Mouse (Mus musculus) layer of hippocampus, postnatal 14 days (tissue): ENCODE measurements around the gene Aldh18a1. TPM values are rescaled to one million over a fixed set of nuclear protein-coding genes. Genes with fewer than 3 reads are reported as not detected.
"Not testable (repeated sequence)": the region's sequence is repeated elsewhere in the genome, so short reads cannot be mapped to it uniquely, and the experiment has no call there.

Experiments used
- DNase-seq, 2 experiments: peaks; one replicate each; pipeline ENCODE4 v3.0.0; 2021 to 2022; ENCODE audit warnings: low spot score in 2 of 2, mixed read lengths in 1 of 2
- long read RNA-seq, 2 experiments: library from polyadenylated mRNA; stranded (forward); transcript quantifications; one replicate each; pipeline ENCODE4 v2.0.0; 2021
- total RNA-seq, 2 experiments: library from RNA; stranded (reverse); gene quantifications; 2 replicates each; pipeline ENCODE4 v1.2.3; 2021

Gene Aldh18a1
- 10 to 100 TPM; 22.6 to 29.3 TPM for total RNA-seq
- long read RNA-seq, experiment 1, transcript Aldh18a1-201 (19 exons, 3,527 nt): major isoform, 15 of 21 reads
- long read RNA-seq, experiment 1, transcript Aldh18a1-207 (19 exons, 3,427 nt): minor isoform, 6 of 21 reads
- long read RNA-seq, experiment 1, partial matches to known transcripts: 0 of 21 reads
- long read RNA-seq, experiment 1, other reads (novel, unspliced or antisense): 0 of 21 reads
- long read RNA-seq, experiment 2, transcript Aldh18a1-201 (19 exons, 3,527 nt): major isoform, 20 of 29 reads
- long read RNA-seq, experiment 2, partial matches to known transcripts: 3 of 29 reads
- long read RNA-seq, experiment 2, other reads (novel, unspliced or antisense): 4 of 29 reads

DNA sequence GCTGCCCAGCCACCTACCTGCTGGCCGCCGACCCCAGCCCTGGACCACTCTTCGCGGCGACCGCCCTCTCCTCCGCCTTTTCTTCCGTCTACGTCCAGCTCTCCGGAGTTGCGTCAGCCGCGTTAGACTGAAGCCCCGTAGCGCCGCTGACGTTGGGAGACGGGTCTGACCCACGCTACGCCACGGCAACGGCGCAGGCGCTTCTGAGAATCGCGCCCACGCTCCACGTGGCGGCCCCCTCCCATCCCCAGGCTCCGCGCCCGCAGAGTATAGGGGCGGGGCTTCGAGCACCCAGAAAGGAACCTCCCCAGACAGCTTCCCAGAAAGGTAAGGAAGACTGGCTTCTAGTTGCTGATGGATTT, at the start of gene Aldh18a1:
TSS of gene Aldh18a1 (minus strand) at position 171 of the 362 bp plus-strand sequence.
- peak; percentile 93 to 95 for DNase-seq

DNA sequence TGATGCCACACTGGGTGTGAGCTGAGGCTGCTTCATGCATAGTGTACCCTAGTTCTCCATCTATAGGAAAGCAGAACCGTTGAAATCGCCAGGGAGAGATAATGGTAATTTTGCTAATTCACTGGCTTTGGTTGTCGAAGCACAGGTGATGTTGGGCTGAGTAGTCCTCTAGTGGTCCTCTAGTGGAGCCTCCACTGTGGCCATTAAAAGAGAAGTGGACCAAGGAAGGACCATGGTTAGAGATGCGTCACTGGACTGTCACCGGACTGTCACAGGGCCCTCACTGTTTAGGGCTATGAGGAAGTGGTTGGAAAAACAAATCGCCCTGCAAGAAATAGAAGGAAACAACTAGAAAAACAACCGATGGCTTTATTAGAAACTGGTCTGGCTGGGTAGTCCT, 49.3 kb upstream of the Aldh18a1 start:
- no peak for DNase-seq

DNA sequence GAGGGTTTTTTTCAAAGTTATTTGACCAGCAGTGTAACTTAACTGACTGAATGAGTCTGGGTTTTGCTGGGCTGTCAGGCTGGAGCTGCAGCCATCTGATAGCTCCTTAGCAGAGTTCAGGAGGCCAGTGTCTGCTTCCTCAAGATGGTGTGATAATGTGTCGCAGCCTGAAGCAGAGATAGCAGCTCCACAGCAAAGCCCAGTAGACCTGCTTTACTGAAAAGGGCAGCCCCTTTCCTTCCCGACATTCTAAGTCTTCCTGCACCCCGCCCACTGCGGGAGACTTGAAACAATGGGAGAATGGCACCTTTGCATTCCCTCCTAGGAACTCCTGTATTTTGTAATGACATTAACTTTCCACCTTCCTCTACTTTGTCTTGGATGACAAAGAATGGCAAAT, 48.8 kb upstream of the Aldh18a1 start:
- DNase-seq: no peak

DNA sequence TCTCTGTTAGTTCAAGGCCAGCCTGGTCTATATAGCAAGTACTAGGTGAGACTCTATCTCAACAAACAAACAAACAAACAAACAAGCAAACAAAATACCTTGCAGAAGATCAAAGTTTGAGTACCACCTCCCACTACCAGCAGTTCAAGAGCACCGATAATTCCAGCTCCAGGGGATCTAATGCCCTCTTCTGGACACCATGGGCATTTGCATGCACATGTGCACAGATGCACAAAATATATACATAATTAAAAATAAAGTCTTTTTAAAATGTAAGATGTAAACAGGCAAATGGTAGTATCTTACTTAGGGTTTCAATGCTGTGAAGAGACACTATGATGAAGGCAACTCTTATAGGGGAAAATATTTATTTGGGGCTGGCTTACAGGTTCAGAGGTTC, 44.9 kb upstream of the Aldh18a1 start:
- no peak for DNase-seq

DNA sequence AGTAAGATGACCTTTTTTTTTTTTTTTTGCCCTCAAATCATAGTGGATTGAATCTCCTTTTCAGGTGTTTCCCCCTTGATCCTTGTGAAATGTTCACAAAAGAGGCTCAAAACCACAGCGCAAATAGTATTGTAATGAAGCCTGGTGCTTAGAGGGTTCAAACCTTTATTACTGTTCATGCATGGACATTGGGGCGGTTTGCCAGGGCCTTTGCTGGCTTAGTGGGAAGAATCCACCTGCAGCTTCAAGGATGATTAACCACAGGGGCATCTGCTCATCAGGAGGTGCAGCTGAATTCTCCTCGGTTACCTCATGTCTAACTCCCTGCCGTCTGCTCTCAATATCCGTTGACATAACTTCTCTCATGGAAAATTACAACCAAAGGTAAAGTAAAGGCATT, 44.4 kb upstream of the Aldh18a1 start:
- DNase-seq: no peak

DNA sequence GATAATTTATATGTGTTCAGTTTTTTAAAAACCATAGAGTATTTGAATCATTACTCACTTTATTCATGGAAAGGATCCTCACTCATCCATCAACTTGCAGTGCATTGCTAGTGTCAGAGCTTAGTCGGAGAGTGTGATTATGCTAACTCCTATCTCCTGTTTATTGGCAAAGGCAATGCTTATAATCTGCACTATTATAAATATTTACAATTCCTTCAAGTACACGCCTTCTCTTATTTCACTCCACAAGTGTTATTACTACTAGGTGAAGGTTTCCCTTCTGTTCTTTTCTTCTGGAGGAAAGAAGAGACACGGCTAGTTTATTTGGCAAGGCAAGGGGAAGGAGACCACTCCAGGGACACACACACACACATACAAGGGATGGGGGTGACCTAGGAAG, 43.9 kb upstream of the Aldh18a1 start:
- DNase-seq: no peak

DNA sequence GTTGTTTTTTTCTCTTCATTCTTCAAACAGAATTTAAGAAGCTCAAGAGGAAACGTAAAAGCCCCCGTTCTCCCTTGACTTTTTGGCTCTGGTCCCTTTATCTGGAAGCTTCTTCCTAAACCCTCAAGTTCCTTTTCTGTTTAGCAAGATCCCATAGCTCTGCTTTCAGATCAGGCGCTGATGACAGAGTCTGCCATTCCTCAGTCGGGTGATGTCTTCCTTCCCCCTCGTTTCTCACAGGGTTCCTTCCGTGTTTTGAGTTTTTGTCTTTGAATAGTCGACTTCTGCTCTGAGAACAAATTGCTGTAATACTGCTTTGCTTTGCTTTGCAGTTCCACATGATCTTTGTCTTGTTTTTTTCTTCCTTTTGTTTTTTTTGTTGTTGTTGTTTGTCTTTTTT, 42.3 kb upstream of the Aldh18a1 start:
- peak in 1 of 2 experiments; percentile 30 for DNase-seq

DNA sequence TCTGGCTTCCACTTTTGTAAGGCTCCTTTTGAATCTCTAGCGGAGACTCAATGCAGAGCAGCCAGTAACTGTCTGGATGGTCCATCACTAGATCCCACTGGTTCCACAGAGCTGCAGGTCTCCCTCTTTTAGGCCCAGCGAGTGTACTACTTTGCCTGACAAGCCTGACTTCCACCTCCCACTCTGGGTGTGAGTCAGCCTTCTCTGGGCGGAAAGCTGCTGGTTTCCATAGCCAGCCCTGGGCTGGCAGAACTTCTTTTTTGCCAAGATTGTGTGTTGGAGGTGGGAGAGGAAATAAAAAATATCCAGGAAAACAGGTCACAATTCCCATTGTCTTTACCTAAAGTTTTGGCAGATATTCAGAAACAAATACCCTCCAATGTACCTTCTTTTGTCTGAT, 41.8 kb upstream of the Aldh18a1 start:
- no peak for DNase-seq

DNA sequence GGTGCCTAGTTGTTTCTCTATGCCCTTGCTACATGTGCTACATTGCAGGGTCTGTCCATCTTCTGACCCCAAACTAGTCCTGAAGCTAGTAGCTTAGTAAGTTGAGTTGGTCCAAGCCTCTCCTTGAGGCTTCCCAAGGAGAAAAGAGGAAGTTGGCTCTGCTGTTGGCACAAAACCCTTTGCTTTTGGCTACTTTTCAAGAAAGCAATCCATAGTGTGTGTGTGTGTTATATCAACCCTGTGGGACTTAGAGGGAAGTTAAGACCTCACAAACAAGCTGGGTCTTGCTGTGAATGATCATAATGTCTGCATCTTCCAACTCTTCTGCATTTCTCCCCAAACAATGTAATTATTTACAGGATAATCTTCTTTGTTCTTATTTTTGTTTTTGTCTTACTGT, 40.7 kb upstream of the Aldh18a1 start:
- no peak for DNase-seq

DNA sequence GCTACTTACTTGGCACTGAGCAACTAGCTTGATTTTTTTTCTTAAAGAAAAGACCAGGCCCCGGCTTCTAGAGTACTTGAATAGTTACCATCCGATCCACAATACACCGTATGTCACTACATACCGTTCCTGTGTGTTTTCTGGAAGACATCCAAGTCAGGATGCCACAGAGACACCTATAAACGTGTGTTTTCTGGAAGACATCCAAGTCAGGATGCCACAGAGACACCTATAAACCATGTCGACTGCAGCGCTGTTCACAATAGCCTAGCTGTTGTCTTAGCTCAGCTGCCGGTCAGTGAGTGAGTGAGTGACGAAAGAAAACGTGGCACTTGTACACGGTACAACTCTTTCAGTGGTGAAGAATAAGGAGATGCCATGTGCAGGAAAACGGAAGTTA, 37.7 kb upstream of the Aldh18a1 start:
- no peak for DNase-seq

DNA sequence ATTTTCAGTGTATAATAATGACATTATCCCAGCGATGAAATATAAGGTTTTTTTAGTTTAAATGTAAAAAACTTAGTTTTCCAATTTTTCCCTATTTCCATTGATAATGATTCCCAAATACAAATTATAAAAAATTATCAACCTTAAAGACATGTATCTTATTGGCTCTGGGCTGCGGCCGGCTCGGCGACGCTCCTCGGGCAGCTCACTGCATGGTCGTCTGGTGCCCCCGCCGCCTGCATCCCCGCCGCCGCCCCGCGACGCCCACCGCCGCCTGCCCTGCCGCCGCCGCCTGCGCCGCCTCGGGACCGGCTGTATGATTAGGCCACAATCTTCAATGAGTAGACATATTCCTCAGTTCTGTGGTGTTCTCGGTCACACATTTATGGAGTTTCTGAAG, 33.4 kb upstream of the Aldh18a1 start:
- not testable (repeated sequence) for DNase-seq

DNA sequence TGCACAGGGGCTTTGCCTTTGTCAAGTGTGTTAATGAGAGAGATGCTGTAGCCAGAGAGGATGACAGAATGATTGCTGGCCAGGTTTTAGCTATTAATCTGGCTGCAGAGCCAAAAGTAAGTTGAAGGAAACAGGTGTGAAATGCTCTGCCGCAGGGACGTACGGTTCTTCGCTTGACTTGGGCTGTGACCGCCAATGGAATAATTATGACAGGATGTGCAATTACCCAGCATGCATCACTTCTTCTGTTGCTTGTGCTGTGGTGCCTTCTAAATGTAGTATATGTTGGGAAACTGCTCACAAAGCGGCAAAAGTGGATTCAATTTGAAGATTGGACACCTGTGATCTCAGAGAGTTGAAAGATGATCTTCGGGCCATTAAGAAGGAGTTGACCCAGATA, 27.8 kb upstream of the Aldh18a1 start:
- DNase-seq: no peak

DNA sequence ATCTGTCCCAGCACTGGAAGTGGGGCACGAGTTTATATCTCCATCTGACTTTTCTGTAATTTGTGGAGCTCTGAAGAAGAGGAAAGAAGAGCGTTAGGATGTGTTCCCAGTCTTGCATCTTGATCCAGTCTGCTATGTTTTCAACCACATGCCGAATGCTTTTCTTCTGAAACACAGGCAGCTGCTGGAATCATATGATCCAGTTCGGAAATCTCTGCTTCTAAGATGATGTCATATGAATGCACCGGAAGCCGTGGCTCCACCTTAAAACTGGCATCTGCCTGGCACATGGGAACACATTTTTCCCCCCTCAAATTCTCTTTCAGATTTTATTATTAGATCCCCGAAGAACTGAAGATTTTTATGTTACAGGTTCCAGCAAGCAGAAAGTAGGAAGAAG, 26.5 kb upstream of the Aldh18a1 start:
- DNase-seq: no peak

DNA sequence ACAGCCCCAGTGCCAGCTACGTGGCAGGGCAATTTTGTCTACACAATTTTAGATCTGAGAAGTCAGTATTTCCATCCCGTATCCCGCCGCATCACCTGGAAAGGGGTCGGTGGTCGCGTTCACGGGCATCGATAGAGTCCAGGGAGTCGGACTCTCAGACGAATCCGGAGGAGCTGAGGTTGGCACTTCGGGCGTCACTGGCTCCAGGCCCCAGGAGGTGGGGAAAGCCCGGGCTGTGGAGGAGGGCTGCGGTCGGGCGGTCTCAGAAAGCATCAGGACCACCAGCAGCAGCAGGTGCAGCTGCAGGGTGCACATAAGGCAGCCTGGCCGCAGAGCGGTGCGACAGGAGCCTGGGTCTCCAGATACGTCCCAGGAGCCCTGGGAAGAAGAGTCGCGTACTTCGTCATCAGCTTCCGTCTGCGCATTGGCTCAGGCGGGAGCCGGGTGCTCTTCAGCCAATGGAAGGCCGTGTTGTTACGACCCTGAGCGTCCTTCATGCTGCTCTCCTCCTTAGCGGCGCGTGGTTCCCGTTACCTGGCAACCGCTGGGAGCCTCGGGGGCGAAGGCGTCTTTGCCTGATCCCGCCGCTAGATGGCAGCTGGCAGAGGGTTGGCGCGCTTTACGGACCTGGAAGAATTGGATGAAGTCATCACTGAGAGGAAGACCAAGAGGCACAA, 23.7 kb upstream of the Aldh18a1 start, which contains the start of the genes Tctn3 and Entpd1:
TSS of gene Tctn3 (minus strand) at position 404 of the 677 bp plus-strand sequence.
TSS of gene Entpd1 (plus strand) at position 537 of the 677 bp plus-strand sequence.
- DNase-seq: peak; percentile 95 to 97

DNA sequence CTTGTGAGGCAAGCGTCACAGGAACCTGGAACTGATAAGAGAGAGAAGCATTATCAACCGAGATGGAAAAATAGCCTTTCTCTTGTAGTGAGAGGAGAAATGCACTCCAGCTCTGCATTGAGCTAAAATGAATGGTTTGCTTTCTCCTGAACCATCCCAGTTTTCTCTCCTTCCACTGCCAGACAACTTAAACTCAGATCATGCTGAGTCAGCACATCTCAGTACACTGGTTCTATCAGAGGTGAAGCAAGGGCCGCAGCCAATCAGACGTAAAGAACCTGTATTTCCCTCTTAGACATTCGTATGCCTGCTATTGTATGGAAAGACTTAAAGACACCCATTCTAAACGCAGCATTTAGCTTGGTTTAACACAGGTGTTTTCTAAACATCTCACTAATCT, 19.4 kb upstream of the Aldh18a1 start:
- no peak for DNase-seq

DNA sequence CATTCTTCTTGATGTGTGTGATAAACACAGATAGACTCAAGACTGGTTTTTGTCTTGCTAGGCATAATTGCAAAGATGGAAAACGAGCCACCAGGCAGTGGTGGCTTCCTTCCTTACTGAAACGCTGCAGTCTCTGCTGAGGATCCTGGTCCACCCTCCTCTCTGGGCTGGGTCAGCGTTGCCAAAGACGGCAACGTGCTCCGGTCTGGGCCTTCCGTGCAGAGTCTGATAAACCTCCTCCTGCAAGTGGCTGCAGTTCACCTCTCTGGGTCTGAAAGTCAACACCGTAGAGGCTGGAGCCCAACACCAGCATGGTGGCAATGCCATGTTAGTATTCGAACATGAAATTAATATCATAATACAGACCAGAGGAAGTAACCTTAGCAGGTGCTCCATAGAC, 16.9 kb upstream of the Aldh18a1 start:
- DNase-seq: no peak

DNA sequence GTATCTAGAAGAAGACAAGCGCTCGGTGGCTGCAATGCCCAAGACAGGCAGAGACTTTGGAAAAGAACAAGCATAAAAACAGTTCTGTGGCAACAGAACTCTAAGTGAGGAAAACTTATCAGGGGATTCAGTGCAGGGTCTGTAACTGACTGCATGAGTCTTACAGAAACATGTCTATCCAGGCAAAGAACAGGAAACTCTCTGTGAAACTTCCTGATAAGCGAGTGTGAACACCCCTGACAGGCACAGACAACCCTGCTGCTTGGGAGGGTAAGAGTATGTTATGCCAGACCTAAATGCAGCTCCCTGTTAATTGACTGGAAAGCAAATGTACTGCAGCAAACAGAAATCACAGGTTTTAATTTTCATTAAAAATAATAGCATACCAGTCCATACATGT, 13.6 kb upstream of the Aldh18a1 start:
- DNase-seq: no peak

DNA sequence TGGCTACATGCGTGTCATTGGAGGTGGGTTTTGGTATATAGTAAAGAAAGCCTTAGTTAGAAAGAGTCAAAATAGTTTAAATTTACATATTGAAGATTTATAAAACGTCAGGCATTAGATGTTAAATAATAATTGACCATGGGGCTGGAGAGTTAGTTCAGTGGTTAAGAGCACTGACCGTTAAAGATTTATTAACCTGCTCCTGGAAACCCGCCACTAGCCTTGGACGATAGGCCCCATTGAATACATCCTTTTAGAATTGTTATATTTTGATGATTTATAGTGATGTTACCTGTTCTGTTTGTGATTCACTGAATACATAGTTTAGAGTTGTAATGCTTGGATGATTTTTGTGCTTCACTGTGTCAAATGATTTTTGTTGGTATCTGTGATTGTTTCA, 12.6 kb upstream of the Aldh18a1 start:
- not testable (repeated sequence) for DNase-seq

DNA sequence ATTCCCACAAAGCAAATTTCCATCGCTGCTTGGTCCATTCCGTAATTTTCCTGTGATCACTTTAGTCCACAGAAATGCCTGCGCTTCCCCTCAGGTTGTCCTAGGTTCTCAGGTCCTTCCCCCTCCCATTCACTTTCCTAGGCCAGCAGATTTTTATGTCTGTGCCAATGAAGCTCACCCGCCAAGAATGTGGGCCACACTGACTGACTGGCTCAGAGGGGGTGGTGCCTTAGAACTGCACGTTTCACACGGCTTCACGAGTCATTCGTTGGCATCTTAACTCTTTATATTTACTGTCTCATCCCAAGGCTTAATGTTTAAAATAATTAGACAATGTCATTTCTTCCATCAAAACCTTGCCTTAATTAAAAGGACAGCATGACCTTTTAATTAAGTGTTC, 7.6 kb upstream of the Aldh18a1 start:
- DNase-seq: no peak

DNA sequence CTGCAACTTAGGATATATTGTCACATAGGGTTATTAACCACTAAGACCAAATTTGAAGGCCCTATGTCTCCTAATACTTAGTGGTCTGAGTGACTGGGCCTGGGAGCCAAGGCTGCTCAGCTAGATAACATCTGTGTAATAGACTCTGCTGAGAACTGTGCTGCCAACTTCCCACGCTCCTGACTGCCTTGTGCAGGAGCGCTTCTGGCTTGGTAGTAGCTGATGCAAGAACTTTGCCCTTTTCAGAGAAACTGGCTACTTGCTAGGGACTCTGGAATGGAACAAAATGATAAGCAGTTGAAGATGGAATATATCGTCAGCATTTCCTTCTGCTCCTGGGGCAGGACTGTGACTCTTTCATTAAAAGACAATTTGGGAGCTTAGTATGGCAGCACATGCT, 7.0 kb upstream of the Aldh18a1 start:
- DNase-seq: no peak

DNA sequence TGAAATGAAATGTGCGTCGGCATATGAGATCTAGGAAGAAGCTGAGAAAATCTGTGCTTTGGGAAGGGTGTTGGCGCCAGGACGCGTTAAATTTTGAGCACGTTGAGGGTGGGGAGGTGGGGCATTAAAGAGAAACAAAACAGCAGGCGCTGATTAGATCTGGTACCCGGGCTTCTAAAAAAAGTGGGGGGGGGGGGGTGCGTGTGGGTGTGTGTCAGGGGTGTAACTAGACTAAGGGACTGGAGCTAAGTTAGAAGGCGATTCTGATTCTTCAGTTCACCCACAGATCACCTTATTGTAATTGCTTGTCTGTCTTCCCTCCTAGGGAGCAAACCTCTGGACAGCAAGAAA, 1.2 kb upstream of the Aldh18a1 start:
- no peak for DNase-seq

DNA sequence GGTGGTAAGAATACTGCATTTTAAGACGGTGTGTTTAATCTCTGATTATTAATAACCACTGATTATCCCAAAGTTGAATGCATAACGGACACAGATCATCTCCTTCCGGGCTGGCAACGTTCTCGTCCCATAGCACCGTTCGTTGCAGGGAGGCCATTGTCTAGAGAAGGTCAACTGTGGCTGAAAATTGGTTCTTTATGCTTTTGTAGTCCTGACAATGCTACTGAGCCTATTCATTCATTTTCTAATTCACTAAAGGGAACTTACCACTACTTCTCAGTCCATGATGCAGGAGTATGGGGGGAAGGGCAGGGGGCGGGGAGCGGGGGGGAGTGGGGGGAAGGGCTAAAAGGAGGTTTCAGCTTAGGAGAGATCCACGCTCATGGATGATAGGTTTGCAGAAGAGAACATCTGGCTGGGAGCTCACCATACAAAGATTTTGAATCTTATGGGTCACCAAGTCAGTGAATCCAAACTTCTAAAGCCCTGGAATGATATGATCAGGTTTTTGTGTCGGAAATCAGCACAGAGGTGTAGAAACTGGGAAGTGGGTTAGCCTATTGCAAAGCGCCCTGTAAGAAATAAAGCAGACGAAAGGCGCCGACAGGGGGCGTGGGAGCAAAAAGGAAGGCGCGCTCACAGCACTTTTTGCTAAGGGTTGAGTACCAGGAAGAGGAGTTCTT, 725 bp upstream of the Aldh18a1 start:
- DNase-seq: peak; percentile 82 to 88
